Mouse (Mus musculus) NIH3T3 (cell line): ENCODE measurements around the gene Rtn2.

Experiments used
- DNase-seq: peaks from one replicate; pipeline ENCODE4 v3.0.0-alpha.2; 2012; ENCODE audit warnings: low read depth

Rtn2 gene

DNA sequence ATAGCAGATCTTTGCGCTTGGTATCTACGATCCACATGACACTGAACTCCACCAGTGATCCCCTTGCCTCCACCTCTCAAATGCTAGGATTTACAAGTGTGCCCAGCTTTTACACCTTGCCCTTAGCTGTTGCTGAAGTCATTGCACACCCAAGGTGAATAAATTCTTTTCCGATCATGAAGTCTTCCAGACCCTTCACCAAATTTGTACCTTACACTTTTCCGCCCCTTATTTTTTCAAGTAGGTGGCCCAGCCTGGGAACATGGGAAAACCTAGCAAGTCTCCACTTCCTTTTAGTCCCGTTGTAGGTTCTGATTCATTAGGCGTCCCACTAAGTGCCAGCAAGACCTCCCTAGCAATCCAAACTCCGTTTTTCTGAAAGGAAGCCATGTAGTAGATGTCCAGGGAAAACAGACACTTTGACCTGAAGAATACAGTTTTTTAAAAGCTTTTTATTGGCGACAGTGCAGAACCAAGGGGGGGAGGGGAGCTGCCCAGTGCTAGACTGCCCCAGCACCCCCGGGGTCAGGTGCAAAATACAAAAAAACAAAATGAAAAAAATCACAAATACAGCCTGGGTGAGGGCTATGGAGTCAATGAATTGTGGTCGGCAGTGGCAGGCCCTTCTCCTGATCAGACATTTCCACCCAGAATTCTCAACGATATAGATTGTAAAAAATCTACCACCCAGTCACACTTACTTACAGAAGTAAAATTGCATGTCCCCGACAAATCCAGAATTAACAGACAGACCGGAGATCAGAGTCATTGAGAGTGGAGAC, 20.0 kb downstream of the Rtn2 start:
- no peak for DNase-seq

DNA sequence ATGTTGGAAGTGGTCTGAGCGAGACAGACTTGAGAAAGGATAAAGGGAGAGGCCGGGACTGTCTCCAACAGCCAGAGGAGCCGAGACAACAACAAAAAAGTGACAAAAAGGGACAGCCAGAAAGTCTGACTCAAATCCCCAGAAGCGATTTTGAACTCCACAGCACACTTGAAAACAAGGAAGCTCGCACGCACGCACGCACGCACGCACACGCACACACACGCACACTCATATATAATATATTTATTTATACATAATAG, 20.6 kb downstream of the Rtn2 start:
- no peak for DNase-seq

DNA sequence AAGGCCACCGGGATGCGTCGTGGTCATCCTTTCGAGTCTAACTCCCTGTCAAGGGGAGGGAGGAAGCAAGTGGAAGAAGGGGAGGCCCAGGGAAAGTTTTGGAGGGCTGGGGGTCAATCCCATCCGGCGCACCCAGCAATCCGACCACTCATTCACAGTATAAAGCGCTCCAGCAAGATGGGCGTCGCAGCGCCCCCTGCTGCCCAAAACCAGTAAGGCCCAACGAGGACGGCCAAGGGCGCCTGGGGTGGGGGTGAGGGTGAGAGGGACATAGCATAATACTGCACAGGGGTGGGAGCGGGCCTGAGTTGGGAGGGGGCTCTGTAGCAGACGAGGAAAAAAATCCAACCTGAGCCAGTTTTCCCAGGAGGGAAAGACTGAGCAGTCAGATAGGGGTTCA, 21.3 kb downstream of the Rtn2 start:
- DNase-seq, result peak; percentile 71

DNA sequence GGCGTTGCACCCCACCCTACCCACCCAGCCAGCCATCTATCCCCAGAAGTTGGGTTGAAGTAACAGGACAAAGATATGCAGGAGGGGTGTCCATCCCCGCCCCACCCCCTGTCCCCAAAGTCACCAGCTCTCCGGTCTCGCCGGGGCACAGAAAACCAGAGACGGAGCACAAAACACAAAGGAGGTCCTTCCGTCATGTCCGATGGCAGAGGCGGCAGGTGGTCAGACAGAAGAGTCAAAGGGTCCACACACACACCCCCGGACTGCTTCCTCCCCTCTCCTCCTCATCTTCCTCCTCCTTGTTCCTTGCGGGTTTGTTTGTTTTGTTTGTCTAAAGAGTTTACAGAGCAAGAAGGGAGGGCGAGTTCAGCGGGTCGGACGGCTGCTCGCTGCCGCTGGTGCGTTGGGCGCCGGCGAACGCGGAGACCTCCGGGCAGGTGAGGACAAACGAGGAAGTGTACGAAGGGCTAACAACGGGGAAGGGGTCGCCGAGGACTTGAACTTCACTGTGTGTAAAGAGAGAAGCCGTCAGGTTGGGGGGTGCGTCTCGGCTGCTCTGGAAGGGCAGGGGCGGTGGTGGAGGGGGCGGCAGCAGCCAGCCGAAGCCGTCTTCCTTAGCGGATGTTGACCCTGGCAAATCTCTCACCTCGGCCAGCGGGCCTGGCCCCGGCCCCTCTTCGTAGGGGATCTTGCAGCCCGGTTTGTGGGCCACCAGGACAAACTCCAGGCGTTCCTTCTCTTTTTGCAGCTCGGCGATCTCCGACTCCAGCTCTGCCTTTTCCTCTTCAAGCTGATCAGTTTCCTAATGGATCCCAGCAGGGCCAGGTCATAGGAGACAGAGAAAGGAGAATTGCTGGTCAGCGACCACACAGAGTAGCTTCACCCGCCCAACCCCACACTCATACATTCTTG, 22.3 kb downstream of the Rtn2 start:
- no peak for DNase-seq

DNA sequence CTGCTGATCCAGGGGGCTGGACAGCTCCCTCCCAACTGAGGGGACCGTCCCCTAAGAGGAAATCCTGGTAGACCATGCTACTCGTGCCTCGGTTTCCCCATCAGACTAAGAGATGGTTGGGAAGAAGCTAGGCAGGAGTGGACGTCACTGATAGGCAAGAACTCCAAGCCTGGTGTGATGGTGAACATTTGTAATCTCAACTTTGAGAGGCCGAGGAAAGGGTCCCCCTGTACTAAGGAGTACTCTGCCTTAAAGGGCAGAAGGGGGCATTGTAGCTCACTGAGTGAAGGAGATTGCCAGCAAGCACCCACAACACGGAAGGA, 22.9 kb downstream of the Rtn2 start:
- no peak for DNase-seq

DNA sequence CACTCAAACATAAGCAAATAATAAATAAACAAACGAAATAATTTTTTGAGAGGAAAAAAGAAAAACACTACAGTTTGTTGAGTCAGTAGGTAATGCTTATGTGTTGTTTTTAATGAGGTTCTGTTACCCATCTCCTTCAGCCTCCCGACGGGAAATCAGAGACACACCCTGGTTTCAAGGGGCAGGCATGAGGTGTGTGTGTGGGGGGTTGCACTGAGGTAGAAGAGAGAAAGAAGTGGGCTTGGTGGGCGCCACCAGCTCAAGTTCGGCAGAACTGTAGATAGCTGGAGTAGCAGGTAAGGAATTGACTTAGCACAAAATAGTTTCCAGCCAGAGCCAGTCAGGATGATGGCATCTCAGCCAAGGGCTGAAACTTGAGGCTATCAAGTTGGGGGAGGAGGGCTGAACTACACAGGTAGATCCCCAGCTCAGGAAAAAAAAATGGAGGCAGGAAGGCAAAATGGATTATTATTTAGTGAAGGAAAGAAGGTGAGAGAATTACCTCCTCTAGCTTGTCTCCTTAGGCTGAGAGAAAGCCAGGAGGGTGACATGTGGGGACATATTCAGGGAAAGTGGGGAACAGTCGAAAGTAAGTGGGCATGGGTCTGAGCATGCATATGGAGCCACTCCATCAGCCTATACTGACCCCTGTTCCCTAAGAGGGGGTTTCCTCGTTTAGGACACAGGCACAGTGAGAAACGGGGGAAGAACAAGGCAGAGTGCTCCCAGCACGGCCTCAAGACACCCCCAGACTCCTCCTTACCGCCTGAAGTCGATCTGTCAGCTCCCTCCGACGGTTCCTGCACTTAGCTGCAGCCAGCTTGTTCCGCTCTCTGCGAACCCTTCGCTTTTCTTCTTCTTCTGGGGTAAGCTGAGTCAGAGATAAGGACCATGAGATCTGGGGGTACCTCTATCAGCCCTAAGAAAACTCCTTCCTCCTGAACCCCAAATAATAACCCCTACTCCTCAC, 23.7 kb downstream of the Rtn2 start:
- no peak for DNase-seq

DNA sequence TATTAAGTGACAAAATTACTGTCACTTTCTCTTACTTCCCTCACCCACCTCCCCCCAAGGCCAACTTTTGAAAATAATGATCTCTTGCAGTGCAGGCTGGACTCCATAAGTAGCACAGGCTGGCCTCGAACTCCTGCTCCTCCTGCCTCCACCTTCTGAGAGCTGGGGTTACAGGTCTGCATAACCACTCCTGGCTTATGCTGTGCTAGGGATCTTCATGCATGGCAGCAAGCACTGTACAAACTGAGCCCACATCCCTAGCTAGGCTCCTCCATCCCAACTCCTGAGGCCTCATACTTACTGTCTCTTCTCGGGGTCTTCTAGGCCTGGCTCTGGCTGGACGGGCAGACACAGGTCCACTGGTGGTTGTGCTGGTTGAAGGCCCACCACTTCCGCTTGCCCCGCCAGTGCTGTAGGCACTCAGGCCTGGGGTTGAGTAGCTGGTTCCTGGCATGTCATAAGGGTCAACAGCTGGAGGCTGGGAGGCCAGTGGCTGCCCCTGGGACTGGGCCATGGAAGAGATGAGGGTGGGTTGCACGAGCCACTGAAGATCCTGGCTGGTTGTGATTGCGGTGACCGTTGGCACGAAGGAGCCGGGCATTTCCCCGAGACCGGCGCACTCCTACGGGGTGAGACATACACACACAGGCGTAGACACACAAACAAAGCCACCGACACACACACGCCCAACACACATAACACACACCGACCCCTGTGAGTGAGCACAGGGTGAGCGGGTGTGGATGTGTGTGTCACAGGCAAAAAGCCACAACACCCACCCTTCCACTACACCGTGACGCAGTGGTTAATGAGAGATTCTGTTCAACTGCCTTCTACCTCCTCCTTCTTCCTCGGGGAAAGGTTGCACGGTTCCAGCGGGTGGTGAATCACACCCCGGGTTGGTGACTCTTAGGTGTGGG, 24.7 kb downstream of the Rtn2 start:
- no peak for DNase-seq

DNA sequence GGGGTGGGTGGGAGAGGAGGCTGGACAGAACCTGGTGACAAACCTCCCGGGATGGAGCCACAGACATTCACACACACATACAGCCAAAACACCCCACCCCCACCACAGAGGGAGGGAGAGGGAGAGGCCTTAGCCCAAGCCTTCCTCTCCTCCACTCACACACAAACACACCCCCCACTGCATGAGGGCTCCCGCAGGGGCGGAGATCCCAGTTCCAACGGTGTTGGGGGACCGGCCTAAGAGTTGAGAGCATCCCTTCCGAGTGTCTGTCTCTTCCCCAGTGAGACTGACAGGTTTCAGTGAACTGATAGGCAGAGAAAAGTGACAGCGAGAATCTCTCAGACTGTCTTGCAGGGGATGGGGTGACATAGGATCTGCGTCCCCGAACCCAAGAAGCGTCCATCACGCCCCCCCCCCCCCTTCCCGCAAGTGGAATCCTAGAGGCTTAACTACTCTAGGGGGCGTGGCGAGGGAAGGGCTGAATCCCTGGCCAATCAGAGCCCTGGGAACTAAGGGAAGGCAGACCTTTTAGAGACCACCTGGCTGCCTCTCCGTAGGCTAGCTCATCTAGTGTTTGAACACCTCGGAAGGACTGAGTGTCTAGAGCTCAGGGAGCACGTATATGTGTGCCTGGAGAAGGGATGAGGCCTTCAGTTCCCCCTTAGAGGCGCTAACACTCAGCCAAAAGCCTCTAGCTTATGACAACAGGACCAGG, 25.5 kb downstream of the Rtn2 start:
- peak; percentile 95 for DNase-seq

DNA sequence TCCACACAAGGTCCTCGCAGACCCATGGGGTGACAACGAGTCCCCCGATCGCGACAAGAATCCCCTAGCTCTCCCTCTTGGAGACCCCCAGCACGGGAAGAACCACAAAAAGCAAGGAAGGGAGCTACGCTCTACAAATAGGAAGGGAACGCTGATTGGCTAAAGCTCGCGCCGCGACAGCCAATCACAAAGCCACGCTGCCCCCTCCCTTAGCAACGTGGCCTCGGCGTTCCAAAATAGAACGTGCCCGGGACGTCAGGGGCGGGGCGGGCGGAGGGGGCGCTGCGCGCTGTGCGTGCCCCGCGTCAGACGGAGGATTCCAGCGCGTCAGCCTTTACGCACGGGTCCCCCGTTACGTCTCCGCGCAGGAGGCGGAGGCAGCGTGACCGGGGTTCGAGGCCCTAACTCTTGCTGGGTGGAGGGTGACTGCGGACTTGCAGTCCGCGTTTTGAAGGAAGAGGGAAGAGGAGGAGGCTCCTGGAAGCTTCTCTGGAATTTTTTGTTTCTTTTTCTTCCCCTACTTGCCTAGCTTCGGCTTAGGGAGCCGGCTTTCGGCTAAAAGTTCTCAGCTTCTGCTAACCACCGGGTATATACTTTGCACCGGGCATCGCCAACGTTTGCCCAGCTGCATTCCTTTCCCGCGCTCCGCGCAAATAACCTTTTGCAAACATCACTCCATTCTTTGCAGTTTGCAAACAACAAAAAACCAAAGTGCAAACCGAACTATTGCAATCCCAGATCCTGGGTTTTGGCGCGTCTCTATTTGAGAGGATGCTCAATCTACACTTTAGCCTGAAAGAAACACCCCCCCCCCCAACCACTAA, 26.2 kb downstream of the Rtn2 start:
- DNase-seq, result peak; percentile 98

DNA sequence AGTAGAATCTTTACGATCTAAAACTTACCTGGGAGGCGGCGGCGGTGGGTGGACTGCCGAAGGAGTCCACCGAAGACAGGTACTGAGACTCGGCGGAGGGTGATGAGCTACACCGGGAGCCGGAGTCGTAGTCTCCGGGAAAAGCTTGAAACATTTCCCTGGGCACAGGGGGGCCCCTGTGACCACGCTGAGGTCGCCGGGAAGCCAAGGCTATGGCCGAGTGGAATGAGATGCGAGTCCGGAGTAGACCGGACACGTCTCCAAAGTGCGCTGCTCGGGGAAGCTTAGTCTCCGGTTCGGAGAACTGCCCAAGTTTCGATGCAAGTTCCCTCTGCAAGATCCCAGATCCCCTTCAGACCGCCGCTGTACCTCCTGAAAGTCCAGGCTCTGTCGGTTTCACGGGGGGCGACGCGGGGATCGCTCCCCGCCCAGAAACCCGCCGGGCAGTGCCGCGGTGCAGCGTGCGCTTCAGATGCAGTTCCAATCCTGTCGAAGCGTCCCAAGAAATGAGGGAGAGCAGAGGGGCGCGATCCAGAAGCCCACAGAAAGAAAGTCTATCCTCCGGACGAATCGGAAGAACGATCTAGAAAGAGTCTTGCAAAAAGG, 27.0 kb downstream of the Rtn2 start:
- DNase-seq, result peak; percentile 7

DNA sequence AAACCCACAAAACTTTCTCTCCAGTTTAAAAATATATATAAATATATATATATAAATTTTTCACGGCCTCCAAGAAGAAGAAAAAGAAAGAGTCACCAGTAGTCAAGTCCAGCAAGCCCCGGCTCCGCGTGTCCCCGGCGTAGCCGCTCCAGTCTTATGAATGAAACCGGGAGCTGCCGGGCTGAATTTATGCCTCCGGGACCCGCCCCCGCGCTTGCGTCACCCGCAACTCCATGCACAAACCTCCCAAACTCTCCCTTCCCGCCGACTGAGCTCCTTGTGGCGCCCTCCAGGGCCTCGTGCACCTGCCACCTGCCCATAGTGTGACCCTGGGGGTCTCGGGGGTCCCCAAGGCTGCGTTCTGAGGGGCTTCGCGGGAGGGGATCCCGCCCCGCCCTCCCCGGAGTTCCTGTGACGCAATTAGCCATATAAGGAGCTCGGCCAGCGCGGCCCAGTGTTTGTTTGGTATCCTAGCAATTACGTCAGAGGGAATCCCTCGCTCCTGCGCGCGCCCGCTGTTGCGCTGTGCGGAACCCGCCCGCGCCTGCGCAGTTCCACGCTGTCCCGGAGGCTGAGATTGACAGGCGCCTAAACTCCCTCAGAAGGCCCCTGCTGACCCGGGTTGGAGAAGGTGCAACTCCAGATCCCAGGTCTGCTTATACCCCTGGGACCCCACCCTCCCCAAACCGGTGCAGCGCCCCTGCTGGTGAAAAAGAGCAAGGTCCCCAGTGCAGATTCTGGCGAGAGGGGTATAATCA, 27.6 kb downstream of the Rtn2 start, which contains the start of gene Fosb:
Gene Fosb (minus strand): TSS at position 168 of the 758 bp plus-strand sequence.
- DNase-seq, result peak; percentile 98

DNA sequence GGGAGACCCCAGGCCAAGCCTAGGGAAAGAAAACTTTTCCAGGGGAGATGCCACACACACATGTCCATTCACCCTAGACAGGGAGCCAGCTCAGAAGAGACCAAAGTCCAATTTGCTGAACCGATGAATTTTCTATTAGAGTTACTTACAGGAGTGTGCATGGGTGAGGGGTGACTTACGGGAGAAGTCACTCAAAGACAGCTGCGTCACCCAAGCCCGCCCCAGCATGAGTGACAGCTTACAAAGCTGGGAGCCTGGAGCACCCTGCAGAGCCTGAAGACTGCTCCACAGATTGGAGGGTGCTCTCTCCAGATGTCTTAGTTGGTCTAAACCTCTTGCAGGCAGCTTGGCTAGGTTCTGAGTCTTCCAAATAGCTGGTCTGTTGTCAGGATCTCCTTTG, 29.6 kb downstream of the Rtn2 start:
- no peak for DNase-seq

DNA sequence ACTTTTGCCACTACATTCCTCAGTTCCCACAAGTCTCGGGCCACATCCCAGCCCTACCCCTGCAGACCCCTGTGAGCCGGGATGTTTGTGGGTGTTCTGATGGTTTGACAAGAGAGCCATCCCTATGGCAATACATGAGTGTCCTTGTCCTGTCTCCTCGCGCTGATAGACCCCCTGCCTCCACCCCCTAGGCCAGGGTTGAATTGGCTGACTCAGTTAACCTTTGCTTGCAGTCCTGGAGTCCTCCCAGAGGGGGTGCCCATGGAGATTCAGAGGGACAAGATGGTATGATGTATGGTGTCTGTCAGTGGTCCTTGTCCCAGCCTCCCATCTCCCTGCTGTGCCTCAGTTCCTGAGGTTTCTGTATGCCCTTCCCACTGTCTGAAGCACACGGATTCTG, 31.6 kb downstream of the Rtn2 start:
- no peak for DNase-seq

DNA sequence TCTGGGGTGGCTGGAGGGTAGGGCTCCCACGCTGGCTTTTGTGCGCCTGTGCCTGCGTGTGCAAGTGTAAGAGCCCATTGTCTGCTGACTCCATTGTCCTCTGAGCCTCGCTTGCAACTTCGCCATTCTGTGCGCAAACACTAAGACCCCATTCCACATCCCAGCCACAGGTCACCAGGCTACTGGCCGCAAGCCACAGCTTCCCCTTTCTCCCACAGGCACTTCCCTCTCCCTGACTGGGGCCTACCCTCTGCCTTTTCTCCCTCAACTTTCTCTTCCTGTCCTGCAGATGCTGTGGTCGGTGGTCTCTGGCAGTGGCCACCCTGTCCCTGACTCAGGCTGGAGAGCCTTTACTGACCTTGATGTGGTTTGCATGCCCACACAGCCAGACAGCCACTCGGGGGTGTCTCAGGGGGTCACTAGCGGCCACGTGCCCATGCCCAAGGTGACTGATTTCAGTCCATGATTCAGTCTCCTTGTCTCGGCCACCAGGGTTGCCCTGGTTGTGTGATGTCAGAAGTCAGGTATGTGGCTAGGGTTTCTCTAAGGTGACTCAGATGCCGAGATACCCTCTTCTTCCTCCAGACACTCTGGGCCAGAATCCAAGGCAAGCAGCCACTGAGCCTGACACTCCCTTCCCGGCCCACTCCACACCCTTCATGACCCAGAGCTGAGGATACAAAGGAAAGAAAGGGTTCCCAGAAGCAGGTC, 34.2 kb downstream of the Rtn2 start:
- DNase-seq, result peak; percentile 61

DNA sequence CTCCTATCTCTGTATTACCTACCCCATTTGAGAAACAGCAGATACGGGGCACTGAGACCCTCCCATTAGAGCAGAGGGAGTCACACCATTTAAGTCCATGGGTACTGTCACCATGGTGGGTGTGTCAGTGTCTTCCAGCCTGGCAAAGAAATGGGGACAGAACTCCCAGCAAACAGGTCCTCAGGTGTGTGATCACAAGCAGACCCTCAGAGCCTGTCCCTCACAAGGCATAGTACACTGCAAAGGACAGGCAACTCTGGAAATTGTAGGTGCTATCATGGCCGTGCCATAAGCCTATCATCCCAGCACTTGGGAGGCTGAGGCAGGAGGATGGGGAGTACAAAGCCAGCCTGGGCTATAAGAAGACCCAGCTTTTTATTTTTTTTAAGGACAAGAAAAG, 35.8 kb downstream of the Rtn2 start:
- DNase-seq, result no peak

DNA sequence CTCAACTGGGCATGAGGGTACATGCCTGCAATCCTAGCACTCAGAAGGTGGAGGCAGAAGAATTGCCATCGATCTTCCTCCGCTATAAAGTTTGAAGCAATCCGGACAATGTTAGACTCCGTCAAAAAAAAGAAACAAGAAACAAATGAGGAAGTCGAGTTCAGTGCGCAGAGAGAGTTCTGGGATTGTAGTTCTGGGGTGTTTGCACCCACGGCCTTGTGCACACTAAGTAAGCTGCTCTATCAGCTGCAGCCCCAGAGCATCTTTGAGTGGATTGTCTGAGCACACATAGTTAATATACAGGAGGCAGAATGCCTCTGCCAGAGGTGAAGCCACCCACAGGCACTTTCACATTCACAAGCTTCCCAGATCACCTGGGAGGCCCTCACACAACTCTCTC, 36.3 kb downstream of the Rtn2 start:
- DNase-seq, result no peak

DNA sequence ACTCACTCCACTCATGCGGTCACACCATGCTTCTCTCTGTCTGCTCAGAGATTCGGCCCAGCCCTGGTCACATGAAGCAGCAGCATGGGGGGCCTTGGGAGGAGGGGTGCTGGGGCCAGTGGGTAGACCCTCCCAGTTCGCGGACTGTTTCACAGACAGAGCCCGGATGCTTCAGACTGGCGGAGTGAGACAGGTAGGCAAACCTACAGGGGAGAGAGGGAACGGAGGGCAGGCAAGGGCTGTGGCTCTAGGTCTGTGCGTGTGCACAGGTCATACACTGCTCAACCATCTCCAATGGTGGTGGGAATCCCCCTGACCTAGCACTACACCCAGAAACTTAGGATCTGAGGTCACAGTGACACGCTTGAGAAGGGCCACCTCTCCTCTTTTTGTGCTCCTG, 37.0 kb downstream of the Rtn2 start:
- peak; percentile 11 for DNase-seq

DNA sequence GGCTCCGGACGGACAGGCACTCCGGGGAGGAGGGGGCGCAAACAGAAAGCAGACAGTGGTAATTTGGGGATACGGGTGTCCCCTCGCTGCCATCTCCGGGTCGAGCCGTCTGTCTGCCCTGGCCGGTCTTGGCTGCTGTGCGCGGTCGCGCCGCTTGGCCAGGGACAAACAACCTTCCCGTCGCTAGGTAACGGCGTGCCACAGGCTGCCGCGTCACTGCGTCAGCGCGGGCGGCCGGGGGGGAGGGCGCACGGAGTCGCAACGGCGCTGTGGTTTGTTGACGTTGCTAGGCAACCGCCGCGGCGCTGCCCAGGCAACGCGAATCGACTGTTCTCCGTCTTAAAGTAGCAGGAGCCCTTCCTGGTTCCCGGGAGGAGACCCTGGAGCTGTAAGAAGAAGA, 37.5 kb downstream of the Rtn2 start:
- DNase-seq, result peak; percentile 98
